Mouse (Mus musculus): ENCODE data around the gene Bud13. TPM values are rescaled to one million over a fixed set of nuclear protein-coding genes. Genes with fewer than 3 reads are reported as not detected.
"Not testable (repeated sequence)": the region's sequence is repeated elsewhere in the genome, so short reads cannot be mapped to it uniquely, and the experiment has no call there.

The Bud13 gene
- polyA plus RNA-seq, 1 experiment from 2014 or later = 19.8 TPM

DNA sequence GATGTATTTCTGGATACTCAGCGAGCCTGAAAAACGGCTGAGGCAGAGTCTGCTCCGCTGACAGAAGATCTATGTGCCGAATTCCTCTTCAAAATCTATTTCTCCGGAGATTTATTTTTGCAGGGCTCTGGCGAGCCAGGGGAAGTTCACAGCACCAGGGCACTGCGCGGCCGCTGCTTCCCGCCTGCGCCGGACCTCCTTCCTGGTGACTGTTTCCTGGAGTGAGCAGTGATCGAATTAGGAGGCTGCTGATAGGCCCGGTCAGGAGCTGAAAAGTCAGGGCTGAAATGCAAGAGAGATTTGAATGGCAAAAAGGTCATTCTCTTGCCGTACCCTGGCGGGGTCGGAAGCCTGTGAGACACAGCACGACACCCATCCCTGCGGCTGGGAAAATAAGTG, 46.4 kb downstream of the Bud13 start:
- 3% methylated on average over 19 of the region's 19 CpGs for WGBS
- H3K4me1 ChIP-seq (replicated peaks) = peaks cover 19% of the 10 kb centered on the region
- H3K4me2 ChIP-seq (replicated peaks) = peak overlapping the region; percentile 51
- peak overlapping the region; percentile 89 for H3K27ac ChIP-seq
- peak overlapping the region; percentile 58 for H3K9ac ChIP-seq (replicated peaks)
- H3K36me3 ChIP-seq = no peaks in the 10 kb centered on the region
- H3K27me3 ChIP-seq = peaks cover 4% of the 10 kb centered on the region; the same call in 1 of the 2 replicates
- ATAC-seq = peak; percentile 44
- no peaks in the 10 kb centered on the region for H3K9me3 ChIP-seq
- peak overlapping the region; percentile 21 for H3K4me3 ChIP-seq (replicated peaks)

DNA sequence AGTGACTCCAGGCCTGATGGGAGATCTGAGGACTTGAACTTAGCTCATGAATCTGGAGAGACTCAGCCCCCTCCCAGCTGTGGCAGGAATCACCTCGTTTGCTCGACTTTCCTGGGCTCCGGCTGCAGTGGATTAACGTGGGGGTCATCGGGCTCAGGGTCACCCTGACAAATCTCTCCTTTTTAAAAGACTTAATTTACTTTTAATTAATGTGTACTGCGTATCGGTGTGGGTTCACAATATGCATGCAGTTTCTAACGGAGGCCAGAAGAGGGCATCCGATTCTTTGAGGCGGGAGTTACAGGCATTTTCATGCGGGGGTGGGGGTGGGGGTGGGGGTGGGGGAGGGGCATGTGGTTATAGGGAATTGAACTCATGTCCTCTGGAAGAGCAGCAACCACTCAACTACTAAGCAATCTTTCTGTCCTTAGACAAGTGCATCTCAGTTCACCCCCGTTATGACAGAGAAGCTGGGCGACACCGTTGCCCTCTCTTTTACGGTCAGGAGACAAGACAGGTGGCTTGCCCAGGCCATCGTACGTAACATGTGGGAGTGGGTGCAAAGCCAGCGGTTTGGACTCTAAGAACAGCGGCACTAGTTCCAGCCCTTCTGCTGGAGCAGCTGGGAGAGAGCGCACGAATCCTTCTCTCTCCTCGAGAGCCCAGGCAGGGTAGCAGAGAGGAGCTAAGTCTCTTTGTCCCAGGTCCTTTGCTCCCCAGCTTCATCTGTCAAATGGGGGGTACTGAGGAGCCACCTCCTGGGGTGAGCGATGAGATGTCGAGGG, 47.2 kb downstream of the Bud13 start:
- WGBS = 15% methylated on average over 24 of the region's 24 CpGs
- Histone ChIP-seq H3K4me2 (replicated peaks) (no peak overlapping the region), H3K36me3 (no peaks in the 10 kb centered on the region), H3K27ac (peak overlapping the region; percentile 89), H3K9me3 (no peaks in the 10 kb centered on the region), H3K4me3 (replicated peaks) (no peak overlapping the region), H3K9ac (replicated peaks) (peak overlapping the region; percentile 58; the same call in 1 of the 2 replicates), H3K27me3 (peaks cover 12% of the 10 kb centered on the region), H3K4me1 (replicated peaks) (peaks cover 27% of the 10 kb centered on the region)
- no peak for ATAC-seq

DNA sequence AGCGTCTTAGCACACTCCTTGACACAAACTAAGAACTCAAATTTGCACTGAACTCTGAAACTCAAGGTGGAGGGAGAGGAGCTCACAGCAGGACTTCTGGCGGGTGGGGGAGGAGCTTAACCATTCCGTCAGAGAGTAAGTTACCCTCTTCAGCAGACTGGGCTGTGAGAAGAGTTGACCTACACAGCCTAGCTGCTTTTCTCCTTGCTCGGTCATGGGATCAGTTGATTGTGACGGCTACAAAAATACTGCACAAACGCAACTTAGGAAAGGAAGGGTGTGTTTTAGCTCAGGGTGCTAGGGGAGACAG, 47.7 kb downstream of the Bud13 start:
- ATAC-seq = no peak
- peaks cover 17% of the 10 kb centered on the region for H3K27me3 ChIP-seq
- H3K9ac ChIP-seq (replicated peaks) = no peak overlapping the region
- no peak overlapping the region for H3K4me2 ChIP-seq (replicated peaks)
- WGBS = 46% methylated on average over 6 of the region's 6 CpGs
- H3K4me1 ChIP-seq (replicated peaks) = peaks cover 27% of the 10 kb centered on the region
- no peaks in the 10 kb centered on the region for H3K9me3 ChIP-seq
- H3K27ac ChIP-seq = no peak overlapping the region
- H3K36me3 ChIP-seq = no peaks in the 10 kb centered on the region
- no peak overlapping the region for H3K4me3 ChIP-seq (replicated peaks)

DNA sequence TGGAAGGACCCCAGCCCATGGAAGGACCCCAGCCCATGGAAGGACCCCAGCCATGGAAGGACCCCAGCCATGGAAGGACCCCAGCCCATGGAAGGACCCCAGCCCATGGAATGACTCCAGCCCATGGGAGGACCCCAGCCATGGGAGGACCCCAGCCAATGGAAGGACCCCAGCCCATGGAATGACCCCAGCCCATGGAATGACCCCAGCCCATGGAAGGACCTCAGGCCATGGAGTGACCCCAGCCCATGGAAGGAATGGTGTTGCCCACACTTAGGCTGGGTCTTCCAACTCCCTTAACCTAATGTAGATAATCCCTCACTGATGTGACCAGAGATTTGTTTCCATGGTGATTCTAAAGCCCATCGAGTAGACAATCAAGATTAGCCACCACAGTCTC, 48.5 kb downstream of the Bud13 start:
- no peaks in the 10 kb centered on the region for H3K36me3 ChIP-seq
- no peaks in the 10 kb centered on the region for H3K9me3 ChIP-seq
- no peak for ATAC-seq
- H3K9ac ChIP-seq (replicated peaks) = no peak overlapping the region
- no peak overlapping the region for H3K4me3 ChIP-seq (replicated peaks)
- no peak overlapping the region for H3K4me2 ChIP-seq (replicated peaks)
- H3K27ac ChIP-seq = no peak overlapping the region
- peaks cover 27% of the 10 kb centered on the region for H3K4me1 ChIP-seq (replicated peaks)
- H3K27me3 ChIP-seq = peaks cover 20% of the 10 kb centered on the region
- WGBS = 40% methylated on average over 1 of the region's 1 CpGs

DNA sequence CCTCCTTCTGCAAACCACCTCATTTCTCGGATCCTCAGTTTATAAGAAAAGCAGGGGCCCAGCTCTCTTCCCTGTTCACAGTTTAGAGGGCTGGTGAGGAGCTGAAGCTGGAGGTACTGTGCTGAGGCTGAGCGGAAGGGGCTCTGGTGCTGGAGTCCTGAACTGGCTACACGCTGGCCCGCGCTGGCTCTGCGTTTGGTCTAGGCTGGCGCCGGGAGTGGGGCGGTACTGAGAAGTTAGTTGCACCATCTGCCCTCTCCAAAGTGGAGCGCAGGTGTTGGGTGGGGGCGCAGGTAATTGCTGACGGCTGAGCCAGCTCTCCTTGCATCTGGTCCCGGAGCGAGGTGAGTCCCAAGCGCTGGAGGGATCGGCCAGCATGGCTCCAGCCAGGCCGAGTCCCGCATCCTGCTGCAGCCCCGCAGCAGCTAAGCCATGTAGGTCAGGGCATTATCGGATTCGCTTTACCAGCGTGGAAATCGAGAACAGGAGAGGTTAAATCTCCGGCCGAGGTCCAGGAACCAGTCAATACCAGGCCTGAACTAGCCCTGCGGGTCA, 51.7 kb downstream of the Bud13 start:
- Histone ChIP-seq H3K9me3 (no peaks in the 10 kb centered on the region), H3K4me3 (replicated peaks) (no peak overlapping the region), H3K27ac (no peak overlapping the region), H3K9ac (replicated peaks) (no peak overlapping the region), H3K4me2 (replicated peaks) (no peak overlapping the region), H3K4me1 (replicated peaks) (peaks cover 36% of the 10 kb centered on the region), H3K36me3 (no peaks in the 10 kb centered on the region), H3K27me3 (peaks cover 20% of the 10 kb centered on the region)
- WGBS = 24% methylated on average over 26 of the region's 26 CpGs
- no peak for ATAC-seq

DNA sequence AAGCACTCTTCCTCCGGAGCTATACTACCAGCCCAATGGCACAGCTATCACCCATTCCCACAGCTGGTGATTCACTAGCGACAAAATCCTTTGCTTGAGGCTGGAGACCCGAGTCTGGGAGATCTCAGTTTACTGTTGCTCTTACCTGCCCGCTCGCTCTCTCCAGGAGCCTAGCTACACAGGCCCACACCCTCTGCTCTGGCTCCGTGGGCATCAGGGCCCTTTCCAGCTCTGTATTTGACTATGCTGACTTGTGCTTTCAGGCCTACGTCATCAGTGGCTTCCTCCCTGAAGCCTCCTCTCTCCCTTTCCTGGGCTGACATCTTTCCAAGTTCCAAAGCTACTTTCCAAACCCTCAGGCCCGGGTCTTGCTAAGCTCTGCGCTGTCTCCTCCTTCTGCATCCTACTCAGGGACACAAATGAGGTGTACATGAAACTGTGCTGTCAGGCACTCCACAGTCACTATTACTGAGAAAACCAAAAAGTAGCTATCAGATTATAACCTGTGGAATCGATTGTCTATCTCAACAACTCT, 52.7 kb downstream of the Bud13 start:
- Histone ChIP-seq H3K9ac (replicated peaks) (no peak overlapping the region), H3K4me3 (replicated peaks) (no peak overlapping the region), H3K4me1 (replicated peaks) (peaks cover 33% of the 10 kb centered on the region), H3K4me2 (replicated peaks) (no peak overlapping the region), H3K36me3 (no peaks in the 10 kb centered on the region), H3K27me3 (peaks cover 20% of the 10 kb centered on the region), H3K9me3 (no peaks in the 10 kb centered on the region), H3K27ac (no peak overlapping the region)
- no peak for ATAC-seq
- 77% methylated on average over 10 of the region's 10 CpGs for WGBS

DNA sequence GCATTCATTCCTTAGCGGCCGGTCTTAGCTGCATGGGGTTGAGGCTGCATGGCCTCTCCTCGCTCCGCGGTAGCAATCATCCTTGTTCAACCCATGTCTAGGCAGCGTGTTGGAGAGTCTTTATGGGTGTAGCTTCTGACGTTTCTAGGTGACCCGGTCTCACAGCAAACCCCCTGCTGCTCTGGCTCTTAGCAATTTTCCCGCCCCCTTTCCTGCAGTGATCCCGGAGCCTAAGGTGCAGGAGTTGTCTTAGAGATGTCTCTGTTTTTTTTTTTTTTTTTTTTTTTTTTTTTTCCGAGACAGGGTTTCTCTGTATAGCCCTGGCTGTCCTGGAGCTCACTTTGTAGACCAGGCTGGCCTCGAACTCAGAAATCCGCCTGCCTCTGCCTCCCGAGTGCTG, 53.5 kb downstream of the Bud13 start:
- not testable (repeated sequence) for H3K4me3 ChIP-seq (replicated peaks); H3K36me3 ChIP-seq; H3K9me3 ChIP-seq; H3K4me2 ChIP-seq (replicated peaks); H3K27ac ChIP-seq; ATAC-seq; H3K9ac ChIP-seq (replicated peaks)
- Histone ChIP-seq H3K4me1 (replicated peaks) (peaks cover 33% of the 10 kb centered on the region), H3K27me3 (peaks cover 20% of the 10 kb centered on the region)
- 63% methylated on average over 13 of the region's 14 CpGs for WGBS

DNA sequence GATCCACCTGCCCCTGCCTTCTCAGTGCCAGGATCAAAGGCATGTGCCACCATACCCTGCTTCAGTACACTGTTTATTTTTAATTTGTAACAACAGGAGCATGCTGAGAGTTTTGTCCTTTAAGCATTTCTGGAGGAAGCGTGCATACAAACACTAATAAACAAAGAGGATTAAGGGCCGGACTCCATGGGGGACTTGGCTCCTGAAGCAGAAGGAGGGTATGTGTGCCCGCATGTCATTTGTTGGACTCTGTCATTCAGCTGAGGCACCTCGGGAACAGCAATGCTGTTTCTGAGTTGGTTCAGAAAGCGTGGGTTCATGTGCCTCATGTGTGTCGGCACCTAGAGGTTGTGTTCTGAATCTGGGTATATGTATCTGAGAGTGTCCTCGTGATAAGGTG, 54.5 kb downstream of the Bud13 start:
- peak overlapping the region; percentile 80 for H3K27ac ChIP-seq
- ATAC-seq = peak; percentile 10; the same call in 1 of the 2 replicates
- 32% methylated on average over 7 of the region's 7 CpGs for WGBS
- H3K27me3 ChIP-seq = peaks cover 20% of the 10 kb centered on the region
- H3K4me1 ChIP-seq (replicated peaks) = peaks cover 33% of the 10 kb centered on the region
- H3K4me2 ChIP-seq (replicated peaks) = 0 out of 2 replicates have a peak overlapping the region, but pooled peaks have one; percentile 6
- H3K36me3 ChIP-seq = no peaks in the 10 kb centered on the region
- no peaks in the 10 kb centered on the region for H3K9me3 ChIP-seq
- no peak overlapping the region for H3K4me3 ChIP-seq (replicated peaks)
- H3K9ac ChIP-seq (replicated peaks) = no peak overlapping the region

DNA sequence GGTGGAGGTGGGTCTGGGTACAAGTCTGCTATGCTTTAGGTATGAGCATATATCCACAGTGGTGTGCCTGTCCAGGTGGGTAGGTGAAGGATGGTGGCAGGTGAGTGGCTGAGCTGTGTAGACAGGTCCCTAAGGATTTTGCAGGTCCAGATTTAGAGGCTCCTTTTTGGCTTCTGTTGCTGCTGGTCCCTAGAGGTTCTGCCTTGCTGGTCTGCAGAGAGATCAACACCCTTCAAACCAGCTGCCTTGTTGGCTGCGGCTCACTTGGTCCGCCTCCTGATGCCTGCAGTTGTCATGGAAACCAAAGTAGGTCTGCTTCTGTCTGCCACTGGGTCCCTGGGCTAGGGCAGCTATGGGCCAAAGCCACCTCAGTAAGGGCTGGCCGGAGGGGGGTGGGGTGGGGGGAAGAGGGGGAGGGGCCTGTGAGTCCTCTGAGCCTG, 55.1 kb downstream of the Bud13 start:
- ATAC-seq = peak; percentile 94
- H3K9ac ChIP-seq (replicated peaks) = no peak overlapping the region
- H3K4me1 ChIP-seq (replicated peaks) = peaks cover 33% of the 10 kb centered on the region
- peaks cover 20% of the 10 kb centered on the region for H3K27me3 ChIP-seq
- 0 out of 2 replicates have a peak overlapping the region, but pooled peaks have one; percentile 6 for H3K4me2 ChIP-seq (replicated peaks)
- no peaks in the 10 kb centered on the region for H3K9me3 ChIP-seq
- 0% methylated on average over 3 of the region's 3 CpGs for WGBS
- no peak overlapping the region for H3K4me3 ChIP-seq (replicated peaks)
- no peaks in the 10 kb centered on the region for H3K36me3 ChIP-seq
- H3K27ac ChIP-seq = peak overlapping the region; percentile 80

DNA sequence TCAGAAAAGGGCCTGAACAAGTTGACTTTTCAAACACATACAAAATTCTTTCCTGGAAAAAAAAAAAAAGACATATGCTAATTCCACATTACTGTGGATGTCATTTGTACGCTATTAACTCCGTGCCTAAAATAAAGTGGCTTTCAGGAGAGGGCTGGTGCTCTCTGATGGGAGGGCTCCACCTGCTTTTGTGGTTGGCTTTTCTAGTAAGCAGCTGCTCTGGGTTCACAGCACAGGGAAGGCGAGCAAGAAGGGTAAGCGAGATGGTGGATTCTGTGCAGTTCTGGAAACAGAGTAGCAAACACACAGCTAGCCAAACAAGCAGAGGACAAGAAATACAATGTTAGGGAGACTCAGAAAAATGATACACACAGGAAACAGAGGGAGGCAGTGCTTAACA, 55.6 kb downstream of the Bud13 start:
- Histone ChIP-seq H3K9me3 (no peaks in the 10 kb centered on the region), H3K27ac (peak overlapping the region; percentile 80), H3K4me3 (replicated peaks) (no peak overlapping the region), H3K4me2 (replicated peaks) (no peak overlapping the region), H3K27me3 (peaks cover 20% of the 10 kb centered on the region), H3K9ac (replicated peaks) (no peak overlapping the region), H3K4me1 (replicated peaks) (peaks cover 33% of the 10 kb centered on the region), H3K36me3 (no peaks in the 10 kb centered on the region)
- ATAC-seq = peak; percentile 63
- 13% methylated on average over 4 of the region's 4 CpGs for WGBS

DNA sequence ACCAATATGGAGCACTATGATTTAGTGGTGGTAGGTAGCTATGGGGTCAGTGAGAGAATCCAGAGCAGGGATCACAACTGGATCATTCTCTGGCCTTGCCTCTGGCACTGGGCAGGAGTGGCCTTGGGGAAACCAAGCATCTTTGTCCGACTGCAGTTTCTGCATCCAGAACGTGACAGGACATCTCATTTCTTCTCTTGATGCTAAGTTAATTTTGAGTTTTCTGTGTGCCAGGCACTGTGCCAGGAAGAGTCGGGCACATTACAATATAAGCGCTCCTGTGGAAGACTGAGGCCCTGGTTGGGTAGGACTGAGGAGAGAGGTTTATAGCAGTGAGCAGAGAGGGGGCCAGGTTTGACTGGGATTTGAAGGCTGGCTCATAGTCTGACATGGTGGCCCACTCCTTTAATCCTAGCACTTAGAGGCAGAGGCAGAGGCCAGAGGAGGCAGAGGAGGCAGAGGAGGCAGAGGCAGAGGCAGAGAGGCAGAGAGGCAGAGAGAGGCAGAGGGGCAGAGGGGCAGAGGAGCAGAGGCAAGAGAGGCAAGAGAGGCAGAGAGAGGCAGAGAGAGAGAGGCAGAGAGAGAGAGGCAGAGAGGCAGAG, 56.3 kb downstream of the Bud13 start:
- H3K36me3 ChIP-seq = no peaks in the 10 kb centered on the region
- no peak overlapping the region for H3K9ac ChIP-seq (replicated peaks)
- H3K4me2 ChIP-seq (replicated peaks) = no peak overlapping the region
- WGBS = 79% methylated on average over 4 of the region's 4 CpGs
- ATAC-seq = no peak
- peak overlapping the region; percentile 73 for H3K27ac ChIP-seq
- peaks cover 33% of the 10 kb centered on the region for H3K4me1 ChIP-seq (replicated peaks)
- peaks cover 16% of the 10 kb centered on the region for H3K27me3 ChIP-seq
- H3K9me3 ChIP-seq = no peaks in the 10 kb centered on the region
- H3K4me3 ChIP-seq (replicated peaks) = no peak overlapping the region
